Mouse (Mus musculus): Measurements from ENCODE around the gene Olfr1446. TPM values are rescaled to one million over a fixed set of nuclear protein-coding genes. Genes with fewer than 3 reads are reported as not detected.

Gene Olfr1446
- total RNA-seq (2018; cell fraction: chromatin; rRNA removed) = not detected
- not detected for total RNA-seq (2018; cell fraction: cytosol; rRNA removed)
- total RNA-seq (2018; cell fraction: nucleus; rRNA removed) = not detected
- not detected in 3 replicates for polyA plus RNA-seq (2018)

DNA sequence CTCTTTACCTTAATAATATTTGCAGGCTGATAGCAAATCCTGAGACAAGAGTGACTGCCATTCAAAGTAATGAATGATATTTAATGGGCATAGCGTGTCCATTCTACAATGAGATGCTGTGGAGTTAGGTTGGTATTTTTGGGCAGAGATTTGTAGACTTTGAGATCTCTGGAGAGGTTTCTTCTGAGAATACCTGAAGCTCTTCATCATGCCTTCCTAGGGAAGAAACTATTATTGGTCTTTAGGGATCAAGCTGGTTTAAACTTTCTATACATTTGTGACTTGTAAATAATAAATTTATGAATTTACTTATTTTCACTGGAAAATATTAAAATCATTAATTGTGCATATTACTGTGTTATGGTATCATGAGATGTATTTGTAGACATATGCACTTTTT lies at the start of gene Olfr1446:
Gene Olfr1446 (minus strand): TSS at position 101 of the 400 bp plus-strand sequence.
- no peak within 1 kb of the TSS for H3K27ac ChIP-seq
- no peaks in the 10 kb centered on the region for H3K79me2 ChIP-seq (ENCODE audit: inconsistent target)
- no peaks in the 10 kb centered on the region for H3K36me3 ChIP-seq (ENCODE audit: inconsistent target)
- no peak within 1 kb of the TSS for H3K4me3 ChIP-seq (ENCODE audit: inconsistent target)
- WGBS (ENCODE audit: missing documents) = 100% methylated on average over 1 of the region's 1 CpGs

GRCm38 (mm10) chr19:12930540-12930939 lies 37.2 kb upstream of the Olfr1446 start, which contains the start of gene Olfr1449:
Olfr1449 (plus strand) TSS chr19:12930840.
- Histone ChIP-seq H3K36me3 (ENCODE audit: inconsistent target) (no peaks in the 10 kb centered on the region), H3K79me2 (ENCODE audit: inconsistent target) (no peaks in the 10 kb centered on the region), H3K4me3 (ENCODE audit: inconsistent target) (no peak within 1 kb of the TSS), H3K27ac (no peak within 1 kb of the TSS)

GRCm38 (mm10) chr19:12924319-12924718 lies 31.0 kb upstream of the Olfr1446 start, which contains the start of gene Olfr1448:
Olfr1448 (minus strand) TSS chr19:12924419.
- H3K36me3 ChIP-seq (ENCODE audit: inconsistent target) = no peaks in the 10 kb centered on the region
- no peaks in the 10 kb centered on the region for H3K79me2 ChIP-seq (ENCODE audit: inconsistent target)
- H3K4me3 ChIP-seq (ENCODE audit: inconsistent target) = no peak within 1 kb of the TSS
- H3K27ac ChIP-seq = no peak within 1 kb of the TSS
- WGBS (ENCODE audit: missing documents) = 86% methylated on average over 1 of the region's 1 CpGs

GRCm38 (mm10) chr19:12903643-12904042 lies 10.3 kb upstream of the Olfr1446 start, which contains the start of gene Olfr1447:
Olfr1447 (minus strand) TSS chr19:12903743.
- no CpG with 5 or more reads among the region's 1 CpGs for WGBS (ENCODE audit: missing documents)

GRCm38 (mm10) chr19:12883555-12883954 lies 9.8 kb downstream of the Olfr1446 start, which contains the start of gene Olfr1445:
Olfr1445 (plus strand) TSS chr19:12883855.
- no peak within 1 kb of the TSS for H3K4me3 ChIP-seq (ENCODE audit: inconsistent target)
- H3K36me3 ChIP-seq (ENCODE audit: inconsistent target) = no peaks in the 10 kb centered on the region
- H3K79me2 ChIP-seq (ENCODE audit: inconsistent target) = no peaks in the 10 kb centered on the region
- 91% methylated on average over 2 of the region's 2 CpGs for WGBS (ENCODE audit: missing documents)
- H3K27ac ChIP-seq = no peak within 1 kb of the TSS

More at GRCm38 (mm10) chr19:12903643-12904042, 10.3 kb upstream of the Olfr1446 start, which contains the start of gene Olfr1447:
- Histone ChIP-seq H3K36me3 (ENCODE audit: inconsistent target) (no peaks in the 10 kb centered on the region), H3K27ac (no peak within 1 kb of the TSS), H3K4me3 (ENCODE audit: inconsistent target) (no peak within 1 kb of the TSS), H3K79me2 (ENCODE audit: inconsistent target) (no peaks in the 10 kb centered on the region)

- WGBS (ENCODE audit: missing documents) = 90% methylated on average over 1 of the region's 1 CpGs
- no peak within 1 kb of the TSS for H3K27ac ChIP-seq
- H3K4me3 ChIP-seq (ENCODE audit: inconsistent target) = no peak within 1 kb of the TSS
- no peaks in the 10 kb centered on the region for H3K79me2 ChIP-seq (ENCODE audit: inconsistent target)
- H3K36me3 ChIP-seq (ENCODE audit: inconsistent target) = no peaks in the 10 kb centered on the region
Measured at GRCm38 (mm10) chr19:12856983-12857382, 36.3 kb downstream of the Olfr1446 start, which contains the start of gene Olfr1444. Olfr1444 (plus strand) TSS chr19:12857283.

DNA sequence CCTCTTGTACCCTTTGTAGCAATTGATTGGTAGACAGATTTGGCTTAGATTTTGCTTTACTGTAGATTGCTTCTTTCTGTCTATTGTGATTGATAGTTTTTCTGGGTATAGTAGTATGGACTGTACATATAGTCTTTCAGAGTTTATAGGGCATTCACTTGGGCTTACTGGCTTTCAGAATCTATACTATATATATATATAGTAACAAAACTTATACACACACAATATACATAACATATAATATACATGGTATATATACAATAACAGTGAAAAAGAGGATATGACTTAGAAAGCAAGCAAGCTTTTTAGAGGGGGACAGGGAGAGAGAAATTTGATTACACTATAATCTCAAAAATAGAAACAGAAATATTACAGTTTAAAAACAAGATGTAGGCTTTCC lies 46.9 kb downstream of the Olfr1446 start, which contains the start of gene Gm5244:
Gene Gm5244 (plus strand): TSS at position 301 of the 400 bp plus-strand sequence.
- Histone ChIP-seq H3K36me3 (ENCODE audit: inconsistent target) (no peaks in the 10 kb centered on the region), H3K79me2 (ENCODE audit: inconsistent target) (no peaks in the 10 kb centered on the region), H3K27ac (no peak within 1 kb of the TSS), H3K4me3 (ENCODE audit: inconsistent target) (no peak within 1 kb of the TSS)

- Histone ChIP-seq H3K79me2 (ENCODE audit: inconsistent target) (no peaks in the 10 kb centered on the region), H3K36me3 (ENCODE audit: inconsistent target) (peaks cover 14% of the 10 kb centered on the region), H3K27ac (no peak overlapping the region), H3K4me3 (ENCODE audit: inconsistent target) (no peak overlapping the region)
- 92% methylated on average over 1 of the region's 1 CpGs for WGBS (ENCODE audit: missing documents)
Measured at GRCm38 (mm10) chr19:12838507-12838906, 54.8 kb downstream of the Olfr1446 start.

Other genes with a start within 250 kb of the Olfr1446 start
- not detected in 3 replicates for gene Olfr1442, start 223.1 kb downstream of the Olfr1446 start, polyA plus RNA-seq (2018)
- gene Olfr1443, start 215.4 kb downstream of the Olfr1446 start, polyA plus RNA-seq (2018) = not detected in 3 replicates
- not detected in 3 replicates for gene Keg1, start 197.7 kb downstream of the Olfr1446 start, polyA plus RNA-seq (2018)
- 0.42 to 0.85 TPM (median 0.52 TPM) in 3 replicates for gene Cntf, start 127.9 kb downstream of the Olfr1446 start, polyA plus RNA-seq (2018)
- 50.8 to 76.2 TPM (median 59.4 TPM) in 3 replicates for gene Zfp91, start 97.4 kb downstream of the Olfr1446 start, polyA plus RNA-seq (2018)
- 84.8 to 185 TPM (median 109 TPM) in 3 replicates for gene Lpxn, start 97.3 kb downstream of the Olfr1446 start, polyA plus RNA-seq (2018)
- gene Gm5244, start 46.8 kb downstream of the Olfr1446 start, polyA plus RNA-seq (2018) = not detected in 3 replicates
- gene Olfr1444, start 36.2 kb downstream of the Olfr1446 start, polyA plus RNA-seq (2018) = 0.14 to 0.44 TPM (median 0.25 TPM) in 3 replicates
- gene Olfr1445, start 9.7 kb downstream of the Olfr1446 start, polyA plus RNA-seq (2018) = not detected in 3 replicates
- gene Olfr1447, start 10.2 kb upstream of the Olfr1446 start, polyA plus RNA-seq (2018) = not detected in 3 replicates
- gene Olfr1448, start 30.9 kb upstream of the Olfr1446 start, polyA plus RNA-seq (2018) = not detected in 3 replicates
- gene Olfr1449, start 37.3 kb upstream of the Olfr1446 start, polyA plus RNA-seq (2018) = not detected in 3 replicates
- not detected in 3 replicates for gene Olfr1450, start 56.7 kb upstream of the Olfr1446 start, polyA plus RNA-seq (2018)
- gene Olfr1451, start 101.5 kb upstream of the Olfr1446 start, polyA plus RNA-seq (2018) = not detected in 3 replicates
- not detected in 3 replicates for gene Olfr1453, start 134.8 kb upstream of the Olfr1446 start, polyA plus RNA-seq (2018)
- gene Olfr1454, start 167.1 kb upstream of the Olfr1446 start, polyA plus RNA-seq (2018) = not detected in 3 replicates
- gene Olfr1457, start 204.4 kb upstream of the Olfr1446 start, polyA plus RNA-seq (2018) = not detected in 3 replicates
- gene Olfr1458, start 213.3 kb upstream of the Olfr1446 start, polyA plus RNA-seq (2018) = not detected in 3 replicates